Mouse (Mus musculus): ENCODE measurements around the gene Slc37a1. TPM values are rescaled to one million over a fixed set of nuclear protein-coding genes. Genes with fewer than 3 reads are reported as not detected.

The Slc37a1 gene
- polyA plus RNA-seq (2012; fragmentation: generic; extraction: Trizol), result 0.14 TPM
- long read RNA-seq, experiment 1, result 0 reads
- long read RNA-seq, experiment 2, partial matches to known transcripts, result 0 of 3 reads
- long read RNA-seq, experiment 2, other reads (novel, unspliced or antisense), result 1 of 3 reads

GRCm38 (mm10) chr17:31286492-31286891 lies at the start of gene Slc37a1:
Slc37a1 (plus strand) TSS chr17:31286792.
- Histone ChIP-seq H3K79me3 (ENCODE audit: low read depth) (no peaks in the 10 kb centered on the region), H3ac (ENCODE audit: control insufficient read depth, insufficient read length, low read depth) (no peak within 1 kb of the TSS), H3K79me2 (ENCODE audit: control insufficient read depth, insufficient read depth) (no peaks in the 10 kb centered on the region), H3K4me3 (ENCODE audit: insufficient read depth, poor library complexity, severe bottlenecking) (no peak within 1 kb of the TSS), H3K36me3 (ENCODE audit: control insufficient read depth, insufficient read depth) (no peaks in the 10 kb centered on the region), H3K27me3 (ENCODE audit: control insufficient read depth, insufficient read depth, insufficient read length) (peaks cover 4% of the 10 kb centered on the region)
- TF ChIP-seq CTCF (IDR thresholded peaks at IDR 0.05; ENCODE audit: control insufficient read depth, insufficient read depth, insufficient read length) (no peak), USF1 (IDR thresholded peaks at IDR 0.05; ENCODE audit: low read depth) (no peak), FOSL1 (IDR thresholded peaks at IDR 0.05; ENCODE audit: insufficient read depth, low read length, poor library complexity, severe bottlenecking) (no peak), MYOD1 (IDR thresholded peaks at IDR 0.05; ENCODE audit: control insufficient read depth, insufficient read length, low read depth) (no peak), MYOG (IDR thresholded peaks at IDR 0.05; ENCODE audit: control insufficient read depth, extremely low read depth, insufficient read length) (no peak), CEBPB (IDR thresholded peaks at IDR 0.05; ENCODE audit: low read depth) (no peak), MAX (IDR thresholded peaks at IDR 0.05) (no peak)

GRCm38 (mm10) chr17:31238234-31239020 lies 48.2 kb upstream of the Slc37a1 start:
- no peaks in the 10 kb centered on the region for H3K27me3 ChIP-seq (ENCODE audit: control insufficient read depth, insufficient read depth, insufficient read length)
- no peak overlapping the region for H3ac ChIP-seq (ENCODE audit: control insufficient read depth, insufficient read length, low read depth)
- no peak overlapping the region for H3K4me3 ChIP-seq (ENCODE audit: insufficient read depth, poor library complexity, severe bottlenecking)
- H3K79me3 ChIP-seq (ENCODE audit: low read depth), result no peaks in the 10 kb centered on the region
- H3K79me2 ChIP-seq (ENCODE audit: control insufficient read depth, insufficient read depth), result no peaks in the 10 kb centered on the region
- no peaks in the 10 kb centered on the region for H3K36me3 ChIP-seq (ENCODE audit: control insufficient read depth, insufficient read depth)
- no peak for TF ChIP-seq USF1 (IDR thresholded peaks at IDR 0.05; ENCODE audit: low read depth)
- no peak for TF ChIP-seq CEBPB (IDR thresholded peaks at IDR 0.05; ENCODE audit: low read depth)
- no peak for TF ChIP-seq MYOG (IDR thresholded peaks at IDR 0.05; ENCODE audit: control insufficient read depth, extremely low read depth, insufficient read length)
- TF ChIP-seq MAX (IDR thresholded peaks at IDR 0.05), result no peak
- no peak for TF ChIP-seq MYOD1 (IDR thresholded peaks at IDR 0.05; ENCODE audit: control insufficient read depth, insufficient read length, low read depth)
- TF ChIP-seq FOSL1 (IDR thresholded peaks at IDR 0.05; ENCODE audit: insufficient read depth, low read length, poor library complexity, severe bottlenecking), result no peak
- TF ChIP-seq CTCF (IDR thresholded peaks at IDR 0.05; ENCODE audit: control insufficient read depth, insufficient read depth, insufficient read length), result no peak

- Histone ChIP-seq H3K79me2 (ENCODE audit: control insufficient read depth, insufficient read depth) (no peaks in the 10 kb centered on the region), H3K36me3 (ENCODE audit: control insufficient read depth, insufficient read depth) (no peaks in the 10 kb centered on the region), H3ac (ENCODE audit: control insufficient read depth, insufficient read length, low read depth) (no peak overlapping the region), H3K79me3 (ENCODE audit: low read depth) (no peaks in the 10 kb centered on the region), H3K4me3 (ENCODE audit: insufficient read depth, poor library complexity, severe bottlenecking) (no peak overlapping the region), H3K27me3 (ENCODE audit: control insufficient read depth, insufficient read depth, insufficient read length) (no peaks in the 10 kb centered on the region)
- TF ChIP-seq CEBPB (IDR thresholded peaks at IDR 0.05; ENCODE audit: low read depth) (no peak), MYOD1 (IDR thresholded peaks at IDR 0.05; ENCODE audit: control insufficient read depth, insufficient read length, low read depth) (no peak), MAX (IDR thresholded peaks at IDR 0.05) (no peak), CTCF (IDR thresholded peaks at IDR 0.05; ENCODE audit: control insufficient read depth, insufficient read depth, insufficient read length) (no peak), FOSL1 (IDR thresholded peaks at IDR 0.05; ENCODE audit: insufficient read depth, low read length, poor library complexity, severe bottlenecking) (no peak), USF1 (IDR thresholded peaks at IDR 0.05; ENCODE audit: low read depth) (no peak), MYOG (IDR thresholded peaks at IDR 0.05; ENCODE audit: control insufficient read depth, extremely low read depth, insufficient read length) (no peak)
Measured at GRCm38 (mm10) chr17:31241156-31241555, 45.4 kb upstream of the Slc37a1 start.

- TF ChIP-seq USF1 (IDR thresholded peaks at IDR 0.05; ENCODE audit: low read depth) (no peak), CEBPB (IDR thresholded peaks at IDR 0.05; ENCODE audit: low read depth) (no peak), MAX (IDR thresholded peaks at IDR 0.05) (no peak), MYOG (IDR thresholded peaks at IDR 0.05; ENCODE audit: control insufficient read depth, extremely low read depth, insufficient read length) (no peak), FOSL1 (IDR thresholded peaks at IDR 0.05; ENCODE audit: insufficient read depth, low read length, poor library complexity, severe bottlenecking) (no peak), CTCF (IDR thresholded peaks at IDR 0.05; ENCODE audit: control insufficient read depth, insufficient read depth, insufficient read length) (no peak), MYOD1 (IDR thresholded peaks at IDR 0.05; ENCODE audit: control insufficient read depth, insufficient read length, low read depth) (no peak)
- H3K27me3 ChIP-seq (ENCODE audit: control insufficient read depth, insufficient read depth, insufficient read length), result peaks cover 3% of the 10 kb centered on the region
- no peaks in the 10 kb centered on the region for H3K79me2 ChIP-seq (ENCODE audit: control insufficient read depth, insufficient read depth)
- H3K79me3 ChIP-seq (ENCODE audit: low read depth), result no peaks in the 10 kb centered on the region
- H3K36me3 ChIP-seq (ENCODE audit: control insufficient read depth, insufficient read depth), result no peaks in the 10 kb centered on the region
- no peak overlapping the region for H3K4me3 ChIP-seq (ENCODE audit: insufficient read depth, poor library complexity, severe bottlenecking)
- H3ac ChIP-seq (ENCODE audit: control insufficient read depth, insufficient read length, low read depth), result no peak overlapping the region
Measured at GRCm38 (mm10) chr17:31242764-31243163, 43.8 kb upstream of the Slc37a1 start.

GRCm38 (mm10) chr17:31245321-31245720 lies 41.3 kb upstream of the Slc37a1 start:
- no peak overlapping the region for H3K4me3 ChIP-seq (ENCODE audit: insufficient read depth, poor library complexity, severe bottlenecking)
- H3K79me3 ChIP-seq (ENCODE audit: low read depth), result no peaks in the 10 kb centered on the region
- no peaks in the 10 kb centered on the region for H3K79me2 ChIP-seq (ENCODE audit: control insufficient read depth, insufficient read depth)
- H3K27me3 ChIP-seq (ENCODE audit: control insufficient read depth, insufficient read depth, insufficient read length), result peaks cover 6% of the 10 kb centered on the region
- TF ChIP-seq CEBPB (IDR thresholded peaks at IDR 0.05; ENCODE audit: low read depth) (no peak), MAX (IDR thresholded peaks at IDR 0.05) (no peak), MYOD1 (IDR thresholded peaks at IDR 0.05; ENCODE audit: control insufficient read depth, insufficient read length, low read depth) (no peak), FOSL1 (IDR thresholded peaks at IDR 0.05; ENCODE audit: insufficient read depth, low read length, poor library complexity, severe bottlenecking) (no peak), MYOG (IDR thresholded peaks at IDR 0.05; ENCODE audit: control insufficient read depth, extremely low read depth, insufficient read length) (no peak), CTCF (IDR thresholded peaks at IDR 0.05; ENCODE audit: control insufficient read depth, insufficient read depth, insufficient read length) (no peak), USF1 (IDR thresholded peaks at IDR 0.05; ENCODE audit: low read depth) (no peak)
- no peak overlapping the region for H3ac ChIP-seq (ENCODE audit: control insufficient read depth, insufficient read length, low read depth)
- no peaks in the 10 kb centered on the region for H3K36me3 ChIP-seq (ENCODE audit: control insufficient read depth, insufficient read depth)
